Mouse (Mus musculus) liver, adult (tissue): ENCODE results near the gene Nt5m.

Experiments
- GATA4 ChIP-seq: IDR thresholded peaks from 2 replicates; pipeline ENCODE4 v1.6.1; 2014; ENCODE audit warnings: mild to moderate bottlenecking, low read length; ENCODE audit not compliant: insufficient replicate concordance

Nt5m gene

GRCm38 (mm10) chr11:59839008-59839458 is at the start of gene Nt5m:
Nt5m (plus strand) TSS chr11:59839447.
- TF ChIP-seq GATA4, result no peak

GRCm38 (mm10) chr11:59793390-59793789 is 45.9 kb upstream of the Nt5m start:
- no peak for TF ChIP-seq GATA4

- TF ChIP-seq GATA4, result no peak
These were observed 38.8 kb upstream of the Nt5m start for GRCm38 (mm10) chr11:59800412-59800811.

DNA sequence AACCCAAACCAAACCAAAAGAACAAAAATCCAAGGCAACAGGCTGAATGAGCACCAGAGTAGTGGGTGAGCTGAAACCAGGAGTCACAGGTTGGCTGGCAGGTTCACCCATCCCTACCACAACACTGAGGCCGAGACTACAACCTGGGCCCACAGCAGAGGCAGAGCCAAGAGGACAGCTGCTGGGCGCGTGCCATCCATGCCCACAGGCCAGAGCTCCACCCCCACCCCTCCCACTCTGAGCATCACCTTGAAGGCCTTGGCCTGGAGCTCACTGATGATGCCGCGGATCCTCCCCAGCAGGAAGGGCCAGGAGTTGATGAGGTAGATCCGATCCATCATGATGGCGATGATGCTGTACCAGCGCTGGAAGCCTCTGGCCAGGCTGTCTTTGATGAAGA is 37.4 kb upstream of the Nt5m start:
- no peak for TF ChIP-seq GATA4

DNA sequence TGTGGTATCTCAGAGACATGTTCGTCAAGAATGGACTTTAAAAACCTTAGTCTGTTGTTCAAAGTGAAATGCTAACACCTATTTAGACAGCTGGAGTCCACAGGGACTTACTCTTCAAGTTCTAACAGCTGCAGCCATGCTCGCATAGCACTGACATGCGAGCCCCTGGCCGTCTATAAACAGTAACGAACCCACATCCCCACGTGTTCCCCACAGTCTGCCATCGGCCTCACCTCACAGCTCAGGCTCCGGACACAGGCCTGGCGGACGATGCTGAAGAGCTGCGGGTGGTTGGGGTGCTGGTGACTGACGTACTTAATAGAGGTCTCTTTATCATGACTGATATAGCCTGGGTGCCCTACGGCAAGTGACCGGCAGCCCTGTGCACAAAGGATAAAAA is 35.7 kb upstream of the Nt5m start:
- no peak for TF ChIP-seq GATA4

DNA sequence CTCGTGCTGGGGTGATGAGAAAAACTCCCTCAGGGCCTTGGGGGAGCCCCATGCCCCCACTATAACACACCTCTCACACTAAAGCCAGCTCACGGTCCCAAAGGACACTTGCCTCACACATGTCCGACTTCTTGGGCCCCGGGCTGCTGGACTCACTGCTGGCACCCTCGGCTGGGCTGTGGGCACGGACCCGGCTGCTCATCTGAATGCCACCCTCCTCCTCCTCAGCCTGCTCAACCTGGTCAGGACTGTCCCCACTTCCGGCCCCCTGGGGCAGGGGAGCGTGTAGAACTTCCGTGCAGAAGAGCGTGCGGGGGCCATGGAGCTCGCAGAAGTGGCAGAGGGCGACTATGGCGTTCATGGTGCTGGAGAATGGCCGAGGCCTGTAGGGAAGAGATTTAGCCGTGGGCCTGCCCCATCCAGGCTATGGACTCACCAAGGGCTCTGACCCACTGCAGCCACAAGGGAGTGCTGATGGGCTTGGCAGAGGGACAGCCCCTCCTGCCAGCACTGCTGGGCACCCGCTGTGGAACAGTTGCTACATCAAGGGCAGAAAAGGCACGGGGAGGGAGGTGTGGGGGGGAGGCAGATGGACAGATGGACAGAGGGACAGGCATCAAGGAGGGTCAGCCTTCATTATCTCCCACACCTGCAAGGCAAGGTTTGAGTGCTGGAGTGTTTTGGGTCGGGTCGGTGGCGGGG is 34.7 kb upstream of the Nt5m start:
- TF ChIP-seq GATA4, result no peak

GRCm38 (mm10) chr11:59805256-59805655 is 34.0 kb upstream of the Nt5m start:
- TF ChIP-seq GATA4, result no peak

- TF ChIP-seq GATA4, result no peak
These were observed 33.6 kb upstream of the Nt5m start for GRCm38 (mm10) chr11:59805656-59806055.

DNA sequence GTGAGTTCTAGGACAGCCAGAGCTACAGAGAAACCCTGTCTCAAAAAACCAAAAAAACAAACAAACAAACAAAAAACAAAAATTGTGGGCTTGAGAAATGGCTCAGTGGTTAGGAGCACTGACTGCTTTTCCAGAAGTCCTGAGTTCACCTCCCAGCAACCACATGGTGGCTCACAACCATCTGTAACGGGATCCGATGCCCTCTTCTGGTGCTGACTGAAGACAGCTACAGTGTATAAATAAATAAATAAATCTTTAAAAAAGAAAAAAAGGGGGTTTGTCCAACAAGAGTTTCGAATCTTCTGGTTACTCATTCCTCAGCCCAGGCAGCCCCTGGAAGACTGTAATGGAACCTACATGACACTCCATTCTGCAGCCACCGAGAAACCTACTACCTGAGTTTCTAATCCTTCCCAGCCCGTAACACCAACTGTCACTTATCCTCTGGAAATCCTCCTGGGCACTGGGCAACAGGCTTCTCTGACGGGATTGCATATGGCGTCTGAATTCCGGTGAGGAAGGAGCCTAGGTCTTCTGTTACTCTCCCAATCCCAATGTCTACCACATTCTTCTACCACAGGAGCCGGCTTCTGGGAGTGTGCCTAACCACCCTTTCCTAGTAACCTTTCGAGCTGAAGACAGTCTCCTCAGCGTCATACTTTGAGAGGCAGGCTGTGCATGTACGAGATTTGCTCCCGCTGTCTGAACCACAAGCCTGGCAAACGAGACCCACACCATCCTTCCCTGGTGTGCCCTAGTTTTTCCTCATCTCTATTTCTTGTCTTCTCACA is 30.9 kb upstream of the Nt5m start:
- TF ChIP-seq GATA4, result no peak

DNA sequence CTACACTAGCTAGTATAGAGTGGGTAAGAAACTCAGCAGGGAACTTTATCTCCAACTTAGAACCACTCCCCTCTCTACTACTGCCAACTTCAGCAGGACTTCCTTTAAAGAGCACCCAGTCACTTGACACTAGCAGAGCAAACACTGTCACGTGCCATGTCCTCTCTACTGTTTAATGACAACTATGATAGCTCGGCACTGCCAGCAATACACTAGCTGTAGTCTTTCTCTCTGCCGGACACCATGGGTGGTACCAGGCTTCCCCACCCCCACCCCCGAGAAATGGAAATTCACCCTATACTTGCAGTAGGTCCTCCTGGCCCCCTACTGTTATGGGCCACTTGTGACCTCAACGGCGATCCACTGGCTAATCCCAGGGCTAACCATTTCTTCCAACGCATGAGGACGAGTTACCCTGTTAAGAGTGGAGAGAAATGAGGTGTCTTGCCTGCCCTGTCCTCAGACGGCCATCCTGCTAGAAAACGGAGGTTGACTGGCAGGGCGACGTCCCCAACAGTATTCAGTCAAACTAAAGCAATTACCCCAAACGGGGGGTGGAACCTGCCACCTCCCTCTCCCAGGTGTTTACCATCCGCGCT is 30.1 kb upstream of the Nt5m start:
- peak; percentile 56; the same call in 1 of the 2 replicates for TF ChIP-seq GATA4

DNA sequence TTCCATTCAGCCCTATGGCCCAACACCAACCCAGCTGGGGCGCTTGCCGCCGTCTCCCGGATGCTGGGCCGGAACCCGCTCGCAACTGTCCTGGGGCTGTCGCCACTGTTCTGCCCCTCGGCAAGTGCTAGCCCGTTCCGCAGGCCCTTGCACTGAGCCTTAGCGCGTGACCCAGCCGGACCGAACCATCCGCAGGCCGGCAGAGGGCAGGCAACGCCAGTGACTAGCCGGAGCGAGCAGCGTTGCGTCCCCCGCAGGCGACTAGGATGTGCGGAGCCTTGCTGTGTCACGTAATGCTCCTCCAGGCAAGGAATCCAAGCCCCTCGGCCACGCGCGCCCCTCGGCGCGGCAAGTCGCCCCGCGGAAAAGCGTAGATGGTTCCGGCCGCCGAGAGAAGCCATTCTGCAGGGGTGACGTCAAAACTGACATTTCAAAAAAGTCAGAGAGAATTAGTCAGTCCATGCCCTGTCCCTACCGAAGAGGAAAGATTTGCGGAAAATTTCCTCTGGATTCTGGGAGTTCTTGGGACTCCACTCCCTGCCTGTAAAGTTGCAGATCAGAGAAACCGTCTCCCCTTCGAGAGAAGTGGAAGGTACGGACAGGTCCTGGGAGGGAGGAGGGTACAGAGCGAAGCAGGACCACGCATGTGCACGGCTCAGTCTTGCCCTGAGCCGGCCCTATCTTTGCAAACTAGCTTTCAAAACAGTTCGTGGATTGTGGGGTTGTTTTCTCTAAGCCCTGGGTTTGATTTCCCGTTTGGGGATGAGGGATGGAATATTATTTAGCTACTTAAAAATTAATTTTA is 29.4 kb upstream of the Nt5m start, which contains the start of gene Flcn:
Gene Flcn, minus strand, starts transcription at position 347 of the 805 bp plus-strand sequence.
- no peak; the same call in 1 of the 2 replicates for TF ChIP-seq GATA4

GRCm38 (mm10) chr11:59810480-59811158 is 28.6 kb upstream of the Nt5m start:
- TF ChIP-seq GATA4, result no peak

- TF ChIP-seq GATA4, result no peak
These were observed 28.0 kb upstream of the Nt5m start for GRCm38 (mm10) chr11:59811211-59811610.

DNA sequence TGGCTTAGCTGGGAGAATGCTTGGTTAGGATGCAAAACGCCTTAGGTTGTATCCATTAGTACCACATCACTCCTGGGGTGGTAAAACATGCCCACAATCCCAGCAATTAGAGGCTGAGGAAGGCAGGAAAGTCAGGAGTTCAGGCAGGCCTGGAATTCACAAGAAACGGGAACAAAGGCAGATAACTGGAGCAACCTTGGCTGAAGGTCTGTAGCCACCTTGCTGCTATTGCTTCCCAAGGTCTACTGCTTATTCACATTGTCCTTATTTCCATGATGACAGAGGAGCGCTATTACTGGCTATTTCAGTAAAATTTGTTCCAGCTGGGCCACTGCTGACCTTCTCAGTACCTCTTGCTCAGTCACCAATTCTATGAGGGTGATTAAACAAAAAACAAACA is 26.0 kb upstream of the Nt5m start:
- no peak for TF ChIP-seq GATA4
